Mouse (Mus musculus) bone marrow, adult 2 months (tissue): ENCODE results near the gene Olfr50.

Experiments
- CTCF ChIP-seq: fragments of 200-500 bp; IDR thresholded peaks from 2 replicates; pipeline ENCODE4 v1.5.1; 2011; ENCODE audit warnings: low read length, control low read depth; ENCODE audit not compliant: control insufficient read depth, insufficient read depth
- POLR2A ChIP-seq: fragments of 200-500 bp; IDR thresholded peaks from 2 replicates; pipeline ENCODE4 v1.6.1; 2011; ENCODE audit warnings: low read depth, mild to moderate bottlenecking, control low read depth, low read length, borderline replicate concordance; ENCODE audit not compliant: control insufficient read depth

- TF ChIP-seq CTCF: no peak
- TF ChIP-seq POLR2A: no peak
Observed at GRCm38 (mm10) chr2:36846010-36846409, 55.7 kb downstream of the Olfr50 start, which contains the start of gene Olfr350.
